In genomic region chr10:31827041-31827440, GRCm38 (mm10) we compare ENCODE assay signal across 15 mouse cellular contexts.
"Had no signal": no experiment of that assay in that cellular context is flagged by ENCODE, and none has a peak within 500 bp of the region (broad histone marks: within the 10 kb centered on the region; RNA-seq: fewer than 3 reads in every experiment).

No protein-coding gene starts in this region.

- H3K9ac ChIP-seq: neural tube, embryonic 15.5 days; stomach, embryonic 15.5 days had no signal

- H3K4me3 ChIP-seq: neural tube, embryonic 15.5 days; stomach, embryonic 15.5 days had no signal

- H3K27ac ChIP-seq: neural tube, embryonic 15.5 days; stomach, embryonic 15.5 days; stomach, postnatal 0 days had no signal

- DNase-seq: retina, postnatal 1 day; right cerebral cortex, adult 18-20 months; right cerebral cortex, postnatal 14 days; right cerebral cortex, postnatal 25 days; right cerebral cortex, postnatal 4 days; spleen, adult 18-20 months; thymus, adult 18-20 months; thymus, adult 2 months; thymus, postnatal 14 days; thymus, postnatal 25 days; thymus, postnatal 36 days; thymus, postnatal 4 days had no signal

- H3K4me1 ChIP-seq: neural tube, embryonic 15.5 days; stomach, embryonic 15.5 days had no signal

- H3K27me3 ChIP-seq: neural tube, embryonic 15.5 days; stomach, embryonic 15.5 days had no signal

- H3K36me3 ChIP-seq: neural tube, embryonic 15.5 days; stomach, embryonic 15.5 days had no signal
